Mouse (Mus musculus) MEL (cell line): ENCODE results near the gene Btbd16. TPM values are rescaled to one million over a fixed set of nuclear protein-coding genes. Genes with fewer than 3 reads are reported as not detected.

Experiments
- DNase-seq: peaks from one replicate; pipeline ENCODE4 v3.0.0; 2011; ENCODE audit warnings: low read depth, low spot score
- H3K27ac ChIP-seq: 2 replicates; pipeline ENCODE4 v1.5.1; 2012; ENCODE audit warnings: low read depth, mild to moderate bottlenecking, control low read depth, low read length, moderate library complexity; ENCODE audit not compliant: control insufficient read depth
- H3K27me3 ChIP-seq, 2 experiments: fragments of 150-350 bp in 1 of 2; sonication (generic) in 1 of 2; 2 replicates each; pipeline ENCODE4 v1.6.1; 2012; ENCODE audit warnings: low read length in 2 of 2, mild to moderate bottlenecking in 2 of 2, improper control_type of control experiment in 1 of 2, moderate library complexity in 1 of 2; ENCODE audit not compliant: insufficient read depth in 2 of 2, control insufficient read depth in 1 of 2
- H3K36me3 ChIP-seq, 2 experiments: 2 replicates each; pipeline ENCODE4 v1.6.1; 2012 to 2014; ENCODE audit warnings: low read length in 2 of 2, improper control_type of control experiment in 1 of 2, inconsistent platforms in 1 of 2, mild to moderate bottlenecking in 1 of 2; ENCODE audit not compliant: insufficient read depth in 2 of 2, control insufficient read depth in 1 of 2
- H3K4me1 ChIP-seq, 2 experiments: fragments of 150-350 bp in 1 of 2; sonication (generic) in 1 of 2; 2 replicates each; pipeline ENCODE4 v1.6.1; 2012; ENCODE audit warnings: low read length in 2 of 2, improper control_type of control experiment in 1 of 2, mild to moderate bottlenecking in 1 of 2; ENCODE audit not compliant: insufficient read depth in 2 of 2, control insufficient read depth in 1 of 2
- H3K4me3 ChIP-seq, 2 experiments: fragments of 150-350 bp in 1 of 2; sonication (generic) in 1 of 2; 2 replicates each; pipeline ENCODE4 v1.5.1; 2012; ENCODE audit warnings: low read depth in 2 of 2, low read length in 2 of 2, mild to moderate bottlenecking in 2 of 2, moderate library complexity in 2 of 2, control low read depth in 1 of 2, improper control_type of control experiment in 1 of 2; ENCODE audit not compliant: control insufficient read depth in 1 of 2, insufficient read depth in 1 of 2
- H3K79me2 ChIP-seq: 2 replicates; pipeline ENCODE4 v1.6.1; 2012; ENCODE audit warnings: mild to moderate bottlenecking, low read length, moderate library complexity; ENCODE audit not compliant: control insufficient read depth, poor library complexity, insufficient read depth
- H3K9ac ChIP-seq: 2 replicates; pipeline ENCODE4 v1.6.1; 2012; ENCODE audit warnings: low read depth, mild to moderate bottlenecking, control low read depth, low read length, moderate library complexity; ENCODE audit not compliant: control insufficient read depth, poor library complexity, severe bottlenecking
- H3K9me3 ChIP-seq: fragments of 150-350 bp; sonication (generic); replicated peaks from 2 replicates; pipeline ENCODE4 v1.6.1; 2012; ENCODE audit warnings: mild to moderate bottlenecking, low read length, improper control_type of control experiment, moderate library complexity; ENCODE audit not compliant: insufficient read depth
- BHLHE40 ChIP-seq: IDR thresholded peaks from 2 replicates; pipeline ENCODE4 v1.6.1; 2012; ENCODE audit warnings: low read depth, mild to moderate bottlenecking, inconsistent platforms, low read length, improper control_type of control experiment, borderline replicate concordance
- CTCF ChIP-seq, 3 experiments: IDR thresholded peaks in 2 of 3; conservative IDR thresholded peaks in 1 of 3; 2 replicates each; pipeline ENCODE4 v1.5.1; 2011 to 2012; ENCODE audit warnings: low read length in 3 of 3, low read depth in 2 of 3, mild to moderate bottlenecking in 2 of 3, improper control_type of control experiment in 1 of 3, inconsistent platforms in 1 of 3, mixed read lengths in 1 of 3, moderate library complexity in 1 of 3; ENCODE audit not compliant: control insufficient read depth in 1 of 3, insufficient read depth in 1 of 3, poor library complexity in 1 of 3, severe bottlenecking in 1 of 3
- E2F4 ChIP-seq: IDR thresholded peaks from 2 replicates; pipeline ENCODE4 v1.6.1; 2011; ENCODE audit warnings: low read depth, low read length, improper control_type of control experiment, borderline replicate concordance
- ELF1 ChIP-seq: IDR thresholded peaks from 2 replicates; pipeline ENCODE4 v1.6.1; 2014; ENCODE audit warnings: low read depth, mild to moderate bottlenecking, inconsistent platforms, low read length, improper control_type of control experiment, moderate library complexity
- EP300 ChIP-seq, 2 experiments: IDR thresholded peaks; 2 replicates each; pipeline ENCODE4 v1.6.1; 2011; ENCODE audit warnings: improper control_type of control experiment in 2 of 2, low read length in 2 of 2, low read depth in 1 of 2, mild to moderate bottlenecking in 1 of 2
- ETS1 ChIP-seq: IDR thresholded peaks from 2 replicates; pipeline ENCODE4 v1.6.1; 2012; ENCODE audit warnings: low read depth, mild to moderate bottlenecking, inconsistent platforms, low read length, improper control_type of control experiment, moderate library complexity
- GABPA ChIP-seq: IDR thresholded peaks from 2 replicates; pipeline ENCODE4 v1.6.1; 2012; ENCODE audit warnings: low read depth, mild to moderate bottlenecking, inconsistent platforms, low read length, improper control_type of control experiment, moderate library complexity
- GATA1 ChIP-seq: IDR thresholded peaks from 2 replicates; pipeline ENCODE4 v1.6.1; 2011; ENCODE audit warnings: low read depth, low read length, improper control_type of control experiment
- JUND ChIP-seq: IDR thresholded peaks from 2 replicates; pipeline ENCODE4 v1.6.1; 2011; ENCODE audit warnings: low read depth, mild to moderate bottlenecking, improper control_type of control experiment, low read length
- KAT2A ChIP-seq: conservative IDR thresholded peaks from 2 replicates; pipeline ENCODE4 v1.6.1; 2012; ENCODE audit warnings: low read depth, low read length, improper control_type of control experiment, inconsistent platforms
- MAFK ChIP-seq: IDR thresholded peaks from 2 replicates; pipeline ENCODE4 v1.6.1; 2011; ENCODE audit warnings: low read depth, mild to moderate bottlenecking, low read length, improper control_type of control experiment, borderline replicate concordance
- MAZ ChIP-seq: IDR thresholded peaks from 2 replicates; pipeline ENCODE4 v1.6.1; 2012; ENCODE audit warnings: low read depth, mild to moderate bottlenecking, inconsistent platforms, low read length, improper control_type of control experiment
- MYB ChIP-seq: IDR thresholded peaks from 2 replicates; pipeline ENCODE4 v1.6.1; 2011; ENCODE audit warnings: mild to moderate bottlenecking, low read depth, low read length, improper control_type of control experiment
- MYC ChIP-seq: IDR thresholded peaks from 2 replicates; pipeline ENCODE4 v1.6.1; 2011; ENCODE audit warnings: low read depth, mild to moderate bottlenecking, low read length, improper control_type of control experiment, moderate library complexity
- NELFE ChIP-seq: IDR thresholded peaks from 2 replicates; pipeline ENCODE4 v1.6.1; 2011; ENCODE audit warnings: low read depth, low read length, improper control_type of control experiment
- NRF1 ChIP-seq: IDR thresholded peaks from 2 replicates; pipeline ENCODE4 v1.6.1; 2014; ENCODE audit warnings: low read depth, mild to moderate bottlenecking, inconsistent platforms, low read length, improper control_type of control experiment, moderate library complexity; ENCODE audit not compliant: poor library complexity, insufficient read depth, severe bottlenecking
- POLR2A ChIP-seq, 2 experiments: IDR thresholded peaks; 2 replicates each; pipeline ENCODE4 v1.6.1; 2011 to 2012; ENCODE audit warnings: low read length in 2 of 2, mild to moderate bottlenecking in 2 of 2, control low read depth in 1 of 2, improper control_type of control experiment in 1 of 2, low read depth in 1 of 2, moderate library complexity in 1 of 2; ENCODE audit not compliant: control insufficient read depth in 1 of 2, insufficient read depth in 1 of 2, poor library complexity in 1 of 2
- RCOR1 ChIP-seq: IDR thresholded peaks from 2 replicates; pipeline ENCODE4 v1.6.1; 2012; ENCODE audit warnings: low read depth, mild to moderate bottlenecking, inconsistent platforms, low read length, improper control_type of control experiment
- SMC3 ChIP-seq: IDR thresholded peaks from 2 replicates; pipeline ENCODE4 v1.6.1; 2011; ENCODE audit warnings: low read depth, low read length, improper control_type of control experiment
- TBP ChIP-seq: IDR thresholded peaks from 2 replicates; pipeline ENCODE4 v1.8.0; 2011; ENCODE audit warnings: low read depth, low read length, improper control_type of control experiment
- TCF12 ChIP-seq: IDR thresholded peaks from 2 replicates; pipeline ENCODE4 v1.6.1; 2014; ENCODE audit warnings: low read depth, mild to moderate bottlenecking, inconsistent platforms, low read length, improper control_type of control experiment, moderate library complexity
- UBTF ChIP-seq: IDR thresholded peaks from 2 replicates; pipeline ENCODE4 v1.6.1; 2012; ENCODE audit warnings: low read depth, mild to moderate bottlenecking, inconsistent platforms, low read length, improper control_type of control experiment, moderate library complexity, borderline replicate concordance; ENCODE audit not compliant: insufficient read depth
- USF1 ChIP-seq: IDR thresholded peaks from 2 replicates; pipeline ENCODE4 v1.6.1; 2014; ENCODE audit warnings: low read depth, mild to moderate bottlenecking, inconsistent platforms, low read length, improper control_type of control experiment, moderate library complexity
- USF2 ChIP-seq, 2 experiments: IDR thresholded peaks; 2 replicates each; pipeline ENCODE4 v1.6.1; 2011 to 2012; ENCODE audit warnings: improper control_type of control experiment in 2 of 2, low read length in 2 of 2, borderline replicate concordance in 1 of 2, inconsistent platforms in 1 of 2, low read depth in 1 of 2, mild to moderate bottlenecking in 1 of 2; ENCODE audit not compliant: insufficient read depth in 1 of 2
- ZMIZ1 ChIP-seq: IDR thresholded peaks from 2 replicates; pipeline ENCODE4 v1.6.1; 2012; ENCODE audit warnings: low read depth, mild to moderate bottlenecking, inconsistent platforms, low read length, improper control_type of control experiment, moderate library complexity
- polyA plus RNA-seq, 2 experiments: library from polyadenylated mRNA; stranded (reverse) in 1 of 2; unstranded in 1 of 2; fragments of >175 nt in 1 of 2; fragments of >200 nt in 1 of 2; gene quantifications; 2 replicates each; pipeline versions ENCODE4 v1.2.1 to v1.2.4; 2012; ENCODE audit warnings: low replicate concordance in 2 of 2, low read depth in 1 of 2; ENCODE audit not compliant: insufficient read length in 2 of 2, insufficient read depth in 1 of 2, missing spikeins in 1 of 2
- total RNA-seq: library from RNA; depleted of rRNA; stranded (reverse); fragments of 300-350 nt; gene quantifications from 2 replicates; pipeline ENCODE4 v1.2.3, GENCODE M21; 2012

Gene Btbd16
- total and polyA plus RNA-seq, 3 experiments: 0.71 to 0.89 TPM; not detected in 1

GRCm38 (mm10) chr7:130837941-130838657, 64.2 kb downstream of the Btbd16 start:
- Histone ChIP-seq H3K36me3 (no peaks in the 10 kb centered on the region), H3K79me2 (no peaks in the 10 kb centered on the region), H3K27ac (no peak overlapping the region), H3K4me3 (no peak overlapping the region), H3K9ac (no peak overlapping the region), H3K4me1 (no peaks in the 10 kb centered on the region), H3K27me3 (no peaks in the 10 kb centered on the region; a peak in 1 of 4 replicates), H3K9me3 (no peaks in the 10 kb centered on the region)
- DNase-seq: no peak
- no peak for TF ChIP-seq BHLHE40
- no peak for TF ChIP-seq MAFK
- TF ChIP-seq MYC: no peak
- TF ChIP-seq GATA1: no peak
- no peak for TF ChIP-seq POLR2A (IDR thresholded peaks at IDR 0.05; ENCODE audit: control insufficient read depth in 1 of 2, insufficient read depth in 1 of 2, low read depth in 1 of 2, low read length in 2 of 2, poor library complexity in 1 of 2)
- no peak for TF ChIP-seq CTCF (IDR thresholded peaks at IDR 0.05 in 2 of 3, conservative IDR thresholded peaks at IDR 0.05 in 1 of 3; ENCODE audit: control insufficient read depth in 1 of 3, insufficient read depth in 1 of 3, low read depth in 2 of 3, low read length in 3 of 3, poor library complexity in 1 of 3, severe bottlenecking in 1 of 3)
- no peak for TF ChIP-seq USF2 (IDR thresholded peaks at IDR 0.05; ENCODE audit: borderline replicate concordance in 1 of 2, insufficient read depth in 1 of 2, low read depth in 1 of 2, low read length in 2 of 2)
- TF ChIP-seq TCF12: no peak
- no peak for TF ChIP-seq EP300 (IDR thresholded peaks at IDR 0.05; ENCODE audit: low read depth in 1 of 2, low read length in 2 of 2)
- TF ChIP-seq E2F4: no peak
- TF ChIP-seq ELF1: no peak
- no peak for TF ChIP-seq MAZ
- no peak for TF ChIP-seq TBP

GRCm38 (mm10) chr7:130838658-130839025, 64.8 kb downstream of the Btbd16 start:
- Histone ChIP-seq H3K27me3 (no peaks in the 10 kb centered on the region; a peak in 1 of 4 replicates), H3K9ac (no peak overlapping the region), H3K36me3 (no peaks in the 10 kb centered on the region), H3K27ac (no peak overlapping the region), H3K4me3 (no peak overlapping the region), H3K79me2 (no peaks in the 10 kb centered on the region), H3K4me1 (no peaks in the 10 kb centered on the region), H3K9me3 (no peaks in the 10 kb centered on the region)
- TF ChIP-seq GABPA: no peak
- no peak for TF ChIP-seq ZMIZ1
- TF ChIP-seq KAT2A: no peak
- TF ChIP-seq ETS1: no peak
- no peak for TF ChIP-seq USF1
- TF ChIP-seq BHLHE40: no peak
- TF ChIP-seq TBP: no peak
- TF ChIP-seq JUND: no peak
- TF ChIP-seq E2F4: no peak
- no peak for TF ChIP-seq UBTF
- no peak for TF ChIP-seq MYB
- no peak for TF ChIP-seq CTCF (IDR thresholded peaks at IDR 0.05 in 2 of 3, conservative IDR thresholded peaks at IDR 0.05 in 1 of 3; ENCODE audit: control insufficient read depth in 1 of 3, insufficient read depth in 1 of 3, low read depth in 2 of 3, low read length in 3 of 3, poor library complexity in 1 of 3, severe bottlenecking in 1 of 3)
- no peak for TF ChIP-seq RCOR1
- TF ChIP-seq NELFE: no peak
- no peak for TF ChIP-seq SMC3
- no peak for TF ChIP-seq USF2 (IDR thresholded peaks at IDR 0.05; ENCODE audit: borderline replicate concordance in 1 of 2, insufficient read depth in 1 of 2, low read depth in 1 of 2, low read length in 2 of 2)
- TF ChIP-seq NRF1: no peak
- TF ChIP-seq MYC: no peak
- TF ChIP-seq POLR2A (IDR thresholded peaks at IDR 0.05; ENCODE audit: control insufficient read depth in 1 of 2, insufficient read depth in 1 of 2, low read depth in 1 of 2, low read length in 2 of 2, poor library complexity in 1 of 2): no peak
- no peak for TF ChIP-seq EP300 (IDR thresholded peaks at IDR 0.05; ENCODE audit: low read depth in 1 of 2, low read length in 2 of 2)
- DNase-seq: no peak
